Mouse (Mus musculus) brain, adult 10 weeks (tissue): Measurements from ENCODE around the gene RPS10-NUDT3. TPM values are rescaled to one million over a fixed set of nuclear protein-coding genes. Genes with fewer than 3 reads are reported as not detected.

Experiments used
- polyA plus RNA-seq: library from polyadenylated mRNA; stranded (reverse); fragments of 350-450 nt; fragmentation: Illumina TruSeq; extraction: RNeasy Lipid Tissue Mini Kit (QIAGEN cat#74804); gene quantifications from one replicate; pipeline ENCODE4 v1.2.3, GENCODE M21; 2015; ENCODE audit warnings: low read depth, low replicate concordance

Gene RPS10-NUDT3
- not detected for polyA plus RNA-seq

DNA sequence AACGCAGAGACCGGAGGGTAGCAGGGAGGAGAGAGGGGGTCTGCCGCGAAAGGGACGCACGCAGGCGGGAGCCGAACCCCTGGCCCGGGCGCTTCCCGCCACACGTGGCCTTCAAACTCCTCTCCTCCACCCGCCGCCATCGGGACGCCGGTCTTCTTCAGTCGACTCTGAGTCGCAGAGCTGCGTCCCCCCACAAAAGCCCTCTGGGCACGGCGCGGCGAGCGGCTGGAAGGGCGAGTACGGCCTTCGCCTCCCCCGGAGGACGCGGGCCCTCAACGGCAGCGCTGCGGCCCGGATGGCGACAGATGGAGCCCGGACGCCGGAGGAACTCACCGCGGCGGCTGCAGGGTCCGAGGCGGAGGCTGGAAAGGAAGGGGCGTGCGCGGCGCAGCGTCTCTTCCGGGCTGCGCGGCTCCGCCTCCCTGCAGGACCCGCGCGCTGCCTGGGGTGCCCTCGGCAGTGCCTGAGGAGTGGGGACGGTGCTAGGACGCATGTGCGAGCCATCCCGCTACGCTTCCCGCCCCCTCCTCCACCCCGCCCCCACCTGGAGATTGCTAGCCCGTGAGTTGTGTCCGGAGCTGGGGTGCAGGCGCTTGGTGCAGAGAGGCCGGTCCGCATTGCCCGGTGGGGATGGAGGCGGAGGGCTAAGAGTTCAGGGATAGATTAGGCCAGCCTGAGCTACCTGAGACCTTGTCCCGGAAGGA, at the start of gene RPS10-NUDT3:
Gene RPS10-NUDT3, minus strand, starts transcription at position 352 of the 704 bp plus-strand sequence.

DNA sequence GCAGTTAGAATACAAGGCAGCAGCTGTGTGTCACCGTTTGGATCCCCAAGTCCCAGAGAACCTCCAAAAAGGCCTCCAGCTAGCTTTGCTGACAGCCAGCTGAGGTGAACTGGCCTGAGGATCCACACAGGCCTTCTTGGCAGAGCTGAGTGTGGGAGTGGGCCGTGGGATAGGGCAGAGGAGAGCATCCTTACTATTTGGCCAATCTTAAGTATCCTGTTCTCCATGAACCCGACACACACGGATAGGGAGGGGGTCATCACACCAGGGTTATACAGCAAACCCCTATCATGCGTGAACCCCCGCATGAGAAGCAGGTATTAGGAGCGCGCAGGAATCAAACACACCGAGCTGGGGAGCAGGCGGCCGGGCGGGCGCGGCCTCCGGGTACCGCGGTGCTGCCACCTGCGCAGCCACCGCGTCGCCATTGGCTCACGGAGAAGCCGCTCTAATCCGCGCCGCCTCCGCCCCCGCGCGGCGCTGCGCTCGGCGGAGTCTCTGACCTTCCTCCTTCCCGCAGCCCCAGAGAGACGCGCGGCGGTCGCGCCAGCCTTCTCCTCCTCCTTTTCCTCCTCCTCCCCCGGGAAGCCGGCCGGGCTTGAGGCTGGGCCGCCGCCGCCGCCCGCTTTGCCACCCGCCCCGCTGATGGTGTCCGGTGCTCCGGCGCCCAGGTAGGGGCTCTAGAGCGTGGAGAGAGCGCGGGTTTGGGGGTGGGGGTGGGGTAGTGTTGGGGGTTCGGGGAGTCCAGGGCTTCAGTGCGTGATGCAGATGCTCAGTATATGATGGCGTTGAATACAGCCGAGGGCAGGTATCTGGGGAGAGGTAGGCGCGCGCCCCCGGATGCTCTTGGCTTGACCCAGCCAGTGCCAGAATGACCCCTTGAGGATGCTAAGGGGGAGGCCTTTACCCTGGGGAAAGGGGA, 20.3 kb upstream of the RPS10-NUDT3 start, which contains the start of gene Pacsin1:
Gene Pacsin1, plus strand, starts transcription at position 421 of the 922 bp plus-strand sequence.

DNA sequence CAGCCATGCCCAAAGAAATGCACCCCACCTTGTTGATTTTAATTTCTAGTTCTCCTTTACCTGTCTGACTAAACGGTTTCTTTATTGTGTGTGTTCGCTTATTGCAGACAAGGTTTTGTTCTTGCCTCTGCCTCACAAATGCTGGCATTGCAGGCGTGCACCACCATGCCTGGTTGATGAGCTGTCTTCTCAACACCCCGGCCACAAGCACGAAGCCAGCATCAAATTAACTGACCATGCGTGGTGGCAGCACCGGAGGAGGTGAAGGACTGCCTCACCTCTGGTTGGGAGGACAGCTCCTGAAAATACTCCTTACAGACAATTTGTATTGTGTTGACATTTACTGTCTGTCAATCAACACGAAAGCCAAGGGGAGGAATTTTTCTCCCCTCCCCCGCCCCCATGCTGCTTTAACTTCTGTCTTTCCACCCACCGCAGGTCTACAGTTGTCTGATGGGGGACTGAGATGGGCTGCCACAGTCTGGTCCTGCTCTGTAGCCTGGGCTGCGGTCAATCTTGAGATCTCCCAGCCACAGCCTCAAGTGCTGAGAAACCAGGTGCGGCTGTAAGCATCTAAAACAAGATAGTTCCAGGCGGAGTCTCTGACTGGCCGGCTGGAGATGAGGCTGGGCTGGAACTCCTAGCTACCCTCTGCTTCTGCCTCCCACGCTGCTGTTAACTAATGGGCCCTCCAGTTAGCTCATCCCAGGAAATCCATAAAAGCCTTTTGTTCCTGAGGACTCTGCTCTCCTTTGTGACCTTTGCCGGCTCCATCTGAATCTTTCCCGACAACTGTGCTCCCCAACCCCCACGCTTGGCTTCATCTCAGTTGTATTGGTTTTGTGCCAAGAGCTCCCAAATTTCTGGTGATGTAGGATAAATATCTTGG, 1.4 kb upstream of the RPS10-NUDT3 start, which contains the start of gene Rps10:
Gene Rps10, minus strand, starts transcription at position 538 of the 889 bp plus-strand sequence.

DNA sequence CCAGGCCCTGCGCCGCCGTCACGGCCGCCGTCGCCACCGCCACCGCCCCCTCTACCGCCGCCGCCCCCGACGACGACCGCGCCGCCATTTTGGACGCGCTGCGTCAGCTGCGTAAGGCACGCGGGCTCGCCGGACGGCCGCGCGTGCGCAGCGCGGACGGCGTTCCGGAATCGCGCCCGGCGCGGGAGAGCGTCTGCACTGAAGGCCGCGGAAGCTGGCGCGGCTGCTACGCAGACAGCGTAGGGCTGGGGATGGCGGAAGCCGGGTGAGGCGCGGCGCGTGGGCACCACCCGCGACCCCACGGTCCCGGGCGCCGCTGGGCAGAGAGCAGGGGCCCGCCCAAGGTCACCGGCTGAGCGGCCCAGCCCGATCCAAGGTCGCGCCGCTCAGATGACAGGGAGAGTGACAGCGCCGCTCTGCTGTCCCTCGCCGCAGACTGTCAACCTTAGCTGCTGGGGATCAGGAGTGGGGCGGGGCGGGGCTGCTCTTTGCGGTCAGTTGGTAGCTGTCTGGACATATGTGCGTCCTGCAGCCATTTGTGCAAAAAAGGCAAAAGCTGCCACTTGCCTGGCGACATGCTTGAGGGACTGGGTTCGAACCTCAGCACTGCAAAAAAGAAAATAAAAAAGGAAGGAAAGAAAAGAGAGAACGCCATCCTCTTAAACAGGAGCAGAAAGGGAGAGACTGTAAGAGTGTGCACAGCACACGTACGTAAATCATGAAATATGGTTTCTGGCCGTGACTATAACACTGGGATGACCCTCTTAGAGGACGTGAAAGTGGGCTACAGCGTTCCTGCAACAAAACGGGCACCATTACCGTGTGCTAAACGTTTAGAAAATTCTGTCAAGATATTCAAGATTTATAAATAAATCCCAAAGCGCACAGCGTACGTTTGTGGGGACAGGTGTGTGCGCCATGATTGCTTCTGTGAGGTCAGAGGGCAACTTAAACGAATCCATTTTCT, 11.4 kb downstream of the RPS10-NUDT3 start, which contains the start of gene Nudt3:
Gene Nudt3, minus strand, starts transcription at position 136 of the 967 bp plus-strand sequence.

DNA sequence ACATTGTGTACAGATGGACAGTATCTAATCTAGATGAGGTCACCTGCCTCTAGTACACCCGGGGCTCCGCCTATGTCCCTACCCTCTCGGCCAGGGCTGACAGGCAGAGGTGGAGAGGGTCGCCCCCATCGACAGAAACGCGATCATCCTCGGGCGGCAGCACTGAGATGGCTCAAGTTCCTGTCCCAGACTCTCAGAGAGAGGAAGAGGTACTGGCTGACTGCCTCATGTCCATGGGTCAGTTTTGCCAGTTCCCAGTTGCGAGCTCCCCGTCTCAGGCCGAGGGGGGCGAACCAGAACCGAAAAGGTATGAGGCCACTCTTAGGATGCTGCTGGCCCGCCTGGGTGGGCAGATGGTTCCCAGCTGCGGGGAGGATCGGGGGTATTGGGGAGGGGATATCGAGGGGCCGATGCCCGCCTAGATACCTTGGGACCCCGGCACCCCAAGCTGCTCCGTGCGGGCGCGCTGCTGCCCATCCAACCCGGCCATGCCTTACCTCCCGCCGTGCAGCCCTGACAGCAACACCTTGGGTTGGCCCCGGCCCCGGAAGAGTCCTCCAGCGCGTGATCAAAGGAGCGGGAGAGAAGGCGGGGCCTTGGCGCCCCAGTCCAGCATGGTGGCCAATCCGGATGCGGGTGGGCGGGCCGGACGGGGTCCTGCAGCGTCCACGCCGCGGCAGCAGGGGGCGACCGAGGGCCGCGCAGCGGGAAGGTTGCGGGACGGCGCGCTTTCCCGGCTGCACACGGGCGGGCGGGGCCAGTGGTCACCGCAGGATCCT, 69.7 kb downstream of the RPS10-NUDT3 start, which contains the start of gene AI413582:
Gene AI413582, minus strand, starts transcription at position 594 of the 779 bp plus-strand sequence.

DNA sequence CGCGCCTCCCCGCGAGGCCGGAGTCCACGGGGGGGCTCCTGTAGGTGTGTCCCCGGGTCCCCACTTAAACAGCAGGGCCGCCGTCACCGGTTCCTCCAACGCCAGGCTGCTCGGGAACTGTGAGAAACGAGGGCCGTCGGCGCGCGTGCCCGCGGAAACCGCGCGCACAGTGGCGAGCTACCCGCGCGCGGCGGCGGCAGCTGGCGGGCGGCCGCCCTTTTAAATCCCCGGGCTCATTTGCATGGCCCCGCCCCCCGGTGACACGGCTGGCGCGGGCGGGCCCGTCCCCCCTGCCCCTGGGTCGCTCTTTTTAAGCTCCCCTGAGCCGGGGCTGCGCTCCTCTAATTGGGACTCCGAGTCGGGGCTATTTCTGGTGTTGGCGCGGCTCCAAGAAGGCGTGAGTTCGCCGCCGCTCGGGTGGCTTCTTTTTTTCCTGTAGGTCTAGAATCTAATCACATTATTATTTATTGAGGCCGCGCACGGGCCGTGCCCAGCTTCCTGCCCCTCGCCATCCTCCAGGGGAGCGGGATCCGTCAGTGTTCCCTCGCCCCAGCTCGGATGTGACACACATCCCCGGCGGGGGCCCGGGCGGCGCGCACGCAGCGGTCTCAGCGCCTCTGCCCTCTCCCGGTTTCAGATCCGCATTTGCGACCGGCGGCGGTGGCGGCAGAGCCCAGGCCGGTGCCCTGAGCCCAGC, 78.6 kb downstream of the RPS10-NUDT3 start, which contains the start of gene Hmga1:
Gene Hmga1, plus strand, starts transcription at position 183 of the 697 bp plus-strand sequence.

Other genes with a start within 250 kb of the RPS10-NUDT3 start
- 17.6 TPM for gene Grm4, start 113.8 kb downstream of the RPS10-NUDT3 start, polyA plus RNA-seq
- 93.2 TPM for gene Hmga1, start 78.7 kb downstream of the RPS10-NUDT3 start, polyA plus RNA-seq
- 131 TPM for gene AI413582, start 69.5 kb downstream of the RPS10-NUDT3 start, polyA plus RNA-seq
- gene Nudt3, start 11.7 kb downstream of the RPS10-NUDT3 start, polyA plus RNA-seq = 405 TPM
- 1,074 TPM for gene Rps10, start 1.4 kb upstream of the RPS10-NUDT3 start, polyA plus RNA-seq
- gene Pacsin1, start 20.3 kb upstream of the RPS10-NUDT3 start, polyA plus RNA-seq = 247 TPM
- gene Spdef, start 93.7 kb upstream of the RPS10-NUDT3 start, polyA plus RNA-seq = 0.48 TPM
- 165 TPM for gene D17Wsu92e, start 185.4 kb upstream of the RPS10-NUDT3 start, polyA plus RNA-seq
- 111 TPM for gene Snrpc, start 202.9 kb upstream of the RPS10-NUDT3 start, polyA plus RNA-seq
- gene Uhrf1bp1, start 221.2 kb upstream of the RPS10-NUDT3 start, polyA plus RNA-seq = 7.2 TPM